Mouse (Mus musculus): ENCODE results near the gene Cmtm4. TPM values are rescaled to one million over a fixed set of nuclear protein-coding genes. Genes with fewer than 3 reads are reported as not detected.

Cmtm4 gene
- polyA plus RNA-seq, 2 experiments, result 0.44 to 1.7 TPM

DNA sequence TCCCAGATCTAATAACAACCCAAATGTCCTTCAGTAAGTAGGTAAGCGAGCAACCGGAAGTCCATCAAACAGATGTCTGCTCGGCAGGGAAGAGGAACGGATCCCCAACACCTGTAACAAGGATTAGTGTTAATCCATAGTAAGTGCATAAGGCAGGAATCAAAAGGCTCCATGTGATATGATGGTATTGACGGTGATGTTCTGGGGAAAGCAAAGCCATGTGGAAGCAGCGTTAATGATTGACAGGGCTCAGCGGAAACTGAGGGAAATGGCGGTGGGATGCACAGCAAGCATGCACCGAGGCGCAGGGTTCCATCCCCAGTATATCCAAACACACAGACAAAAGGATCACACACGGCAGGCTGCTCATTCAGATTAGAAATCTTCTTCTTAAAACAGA, 21.3 kb downstream of the Cmtm4 start:
- no peak overlapping the region for H3K4me3 ChIP-seq (ENCODE audit: insufficient read depth in 1 of 2, low read depth in 2 of 2, low read length in 2 of 2)
- WGBS (ENCODE audit: insufficient replicate concordance), result 70% methylated on average over 11 of the region's 11 CpGs
- H3K9me3 ChIP-seq (ENCODE audit: control insufficient read depth, low read length), result no peaks in the 10 kb centered on the region
- H3K4me1 ChIP-seq (replicated peaks; ENCODE audit: control insufficient read depth in 2 of 2, insufficient read depth in 2 of 2, low read length in 1 of 2), result no peaks in the 10 kb centered on the region; a peak in 1 of 4 replicates
- H3K4me2 ChIP-seq (ENCODE audit: low read depth), result no peak overlapping the region
- DNase-seq (ENCODE audit: low read depth in 3 of 3, low spot score in 3 of 3) (no peak), ATAC-seq (ENCODE audit: insufficient read depth) (no peak; the same call in 1 of the 2 replicates)
- H3K27ac ChIP-seq, result no peak overlapping the region
- TF ChIP-seq CTCF (IDR thresholded peaks at IDR 0.05; ENCODE audit: low read depth) (no peak), EP300 (IDR thresholded peaks at IDR 0.05; ENCODE audit: low read depth) (no peak)
- no peak overlapping the region for H3K9ac ChIP-seq (replicated peaks)
- H3K36me3 ChIP-seq (replicated peaks; ENCODE audit: control insufficient read depth, insufficient read depth, low read depth), result no peaks in the 10 kb centered on the region
- no peaks in the 10 kb centered on the region for H3K27me3 ChIP-seq (ENCODE audit: control insufficient read depth, insufficient read depth, low read length)

DNA sequence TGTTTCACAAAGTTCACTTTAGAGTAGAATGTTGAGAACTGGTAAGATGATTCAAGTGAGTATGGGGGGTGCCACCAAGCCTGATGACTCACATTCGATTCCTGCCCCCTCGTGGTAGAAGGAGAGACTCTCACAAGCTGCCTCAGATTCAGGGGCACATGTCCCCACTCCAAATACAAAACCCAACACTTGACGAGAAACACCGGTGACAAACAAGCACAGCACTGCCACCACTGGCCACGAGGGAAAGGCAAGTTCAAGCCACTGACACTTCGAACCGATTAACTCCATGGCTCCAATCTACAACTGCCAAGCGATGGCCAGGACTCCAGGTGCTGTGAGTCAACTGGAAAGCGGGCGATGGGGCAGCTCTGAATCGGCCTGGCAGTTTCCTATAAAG, 21.8 kb downstream of the Cmtm4 start:
- no peaks in the 10 kb centered on the region; a peak in 1 of 4 replicates for H3K4me1 ChIP-seq (replicated peaks; ENCODE audit: control insufficient read depth in 2 of 2, insufficient read depth in 2 of 2, low read length in 1 of 2)
- H3K4me3 ChIP-seq (ENCODE audit: insufficient read depth in 1 of 2, low read depth in 2 of 2, low read length in 2 of 2), result no peak overlapping the region
- TF ChIP-seq CTCF (IDR thresholded peaks at IDR 0.05; ENCODE audit: low read depth) (peak; percentile 33; the same call in 1 of the 2 replicates), EP300 (IDR thresholded peaks at IDR 0.05; ENCODE audit: low read depth) (no peak)
- H3K27me3 ChIP-seq (ENCODE audit: control insufficient read depth, insufficient read depth, low read length), result no peaks in the 10 kb centered on the region
- H3K36me3 ChIP-seq (replicated peaks; ENCODE audit: control insufficient read depth, insufficient read depth, low read depth), result no peaks in the 10 kb centered on the region
- H3K27ac ChIP-seq, result no peak overlapping the region
- WGBS (ENCODE audit: insufficient replicate concordance), result 70% methylated on average over 11 of the region's 11 CpGs
- H3K9me3 ChIP-seq (ENCODE audit: control insufficient read depth, low read length), result no peaks in the 10 kb centered on the region
- DNase-seq (ENCODE audit: low read depth in 3 of 3, low spot score in 3 of 3) (no peak), ATAC-seq (ENCODE audit: insufficient read depth) (no peak)
- no peak overlapping the region for H3K4me2 ChIP-seq (ENCODE audit: low read depth)
- H3K9ac ChIP-seq (replicated peaks), result no peak overlapping the region

DNA sequence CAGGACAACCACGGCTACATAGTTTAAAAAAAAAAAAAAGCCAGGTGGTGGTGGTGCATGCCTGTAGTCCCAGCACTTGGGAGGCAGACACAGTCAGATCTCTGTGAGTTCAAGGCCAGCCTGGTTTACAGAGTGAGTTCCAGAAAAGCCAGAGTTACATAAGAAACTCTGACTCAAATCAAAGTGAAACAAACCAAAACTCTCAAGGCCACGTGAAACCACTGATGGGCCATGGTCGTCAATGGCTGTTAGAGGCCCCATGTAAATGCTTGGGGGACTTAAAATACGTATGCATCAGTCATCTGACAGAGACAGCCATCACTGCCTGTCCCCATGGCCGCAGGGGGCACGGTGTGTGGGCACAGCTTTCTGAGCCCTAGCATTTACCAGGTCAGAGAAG, 24.5 kb downstream of the Cmtm4 start:
- no peaks in the 10 kb centered on the region; a peak in 1 of 4 replicates for H3K4me1 ChIP-seq (replicated peaks; ENCODE audit: control insufficient read depth in 2 of 2, insufficient read depth in 2 of 2, low read length in 1 of 2)
- TF ChIP-seq EP300 (IDR thresholded peaks at IDR 0.05; ENCODE audit: low read depth) (no peak), CTCF (IDR thresholded peaks at IDR 0.05; ENCODE audit: low read depth) (no peak)
- ATAC-seq (ENCODE audit: insufficient read depth) (no peak), DNase-seq (ENCODE audit: low read depth in 3 of 3, low spot score in 3 of 3) (no peak)
- no peaks in the 10 kb centered on the region for H3K27me3 ChIP-seq (ENCODE audit: control insufficient read depth, insufficient read depth, low read length)
- H3K36me3 ChIP-seq (replicated peaks; ENCODE audit: control insufficient read depth, insufficient read depth, low read depth), result no peaks in the 10 kb centered on the region
- H3K27ac ChIP-seq, result no peak overlapping the region
- no peak overlapping the region for H3K9ac ChIP-seq (replicated peaks)
- 62% methylated on average over 6 of the region's 6 CpGs for WGBS (ENCODE audit: insufficient replicate concordance)
- H3K4me3 ChIP-seq (ENCODE audit: insufficient read depth in 1 of 2, low read depth in 2 of 2, low read length in 2 of 2), result no peak overlapping the region
- no peak overlapping the region for H3K4me2 ChIP-seq (ENCODE audit: low read depth)
- no peaks in the 10 kb centered on the region for H3K9me3 ChIP-seq (ENCODE audit: control insufficient read depth, low read length)

DNA sequence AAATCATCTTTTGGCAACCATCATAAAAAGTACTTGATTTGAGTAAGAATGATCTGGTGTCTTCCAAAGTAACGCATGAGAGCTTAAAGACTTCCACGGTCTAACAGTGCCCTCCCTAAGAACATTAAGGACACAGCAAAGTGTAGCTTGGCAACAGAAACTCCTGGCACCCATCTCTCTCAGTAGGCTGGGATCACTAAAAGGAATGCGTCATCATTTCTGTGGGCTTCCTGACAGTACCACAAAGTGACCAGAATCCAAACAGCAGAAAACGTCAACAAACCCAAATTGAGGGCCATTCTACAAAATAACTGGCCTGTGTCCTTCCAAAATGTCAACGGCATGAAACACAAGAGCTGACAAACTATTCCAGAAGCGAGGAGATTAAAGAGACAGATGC, 25.5 kb downstream of the Cmtm4 start:
- DNase-seq (ENCODE audit: low read depth in 3 of 3, low spot score in 3 of 3), result no peak
- ATAC-seq (ENCODE audit: insufficient read depth), result no peak

DNA sequence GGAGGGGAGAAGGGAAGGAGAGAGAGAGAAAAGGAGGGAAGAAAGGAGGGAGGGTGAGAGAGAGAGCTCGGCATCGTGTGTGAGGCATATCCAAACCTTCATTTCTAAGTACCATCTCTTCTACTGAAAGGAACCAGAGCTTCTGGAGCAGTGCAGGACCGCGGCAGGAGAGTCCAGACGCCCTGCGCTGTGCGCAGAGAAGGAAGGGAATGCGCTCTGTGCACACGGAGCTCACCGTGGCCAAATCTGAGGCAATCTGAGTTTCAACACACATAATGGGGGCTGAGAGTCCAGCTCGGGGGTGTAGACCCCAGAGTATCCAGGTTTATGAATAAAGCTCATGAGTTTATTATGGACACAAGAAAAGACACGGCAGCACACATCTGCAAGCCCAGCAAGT, 26.0 kb downstream of the Cmtm4 start:
- 75% methylated on average over 12 of the region's 12 CpGs for WGBS (ENCODE audit: insufficient replicate concordance)
- ATAC-seq (ENCODE audit: insufficient read depth), result no peak
- no peaks in the 10 kb centered on the region; a peak in 1 of 4 replicates for H3K4me1 ChIP-seq (replicated peaks; ENCODE audit: control insufficient read depth in 2 of 2, insufficient read depth in 2 of 2, low read length in 1 of 2)
- H3K9ac ChIP-seq (replicated peaks), result no peak overlapping the region
- no peak for DNase-seq (ENCODE audit: low read depth in 3 of 3, low spot score in 3 of 3)
- no peaks in the 10 kb centered on the region for H3K36me3 ChIP-seq (replicated peaks; ENCODE audit: control insufficient read depth, insufficient read depth, low read depth)
- no peak overlapping the region for H3K4me2 ChIP-seq (ENCODE audit: low read depth)
- no peaks in the 10 kb centered on the region for H3K9me3 ChIP-seq (ENCODE audit: control insufficient read depth, low read length)
- H3K4me3 ChIP-seq (ENCODE audit: insufficient read depth in 1 of 2, low read depth in 2 of 2, low read length in 2 of 2), result no peak overlapping the region
- no peaks in the 10 kb centered on the region for H3K27me3 ChIP-seq (ENCODE audit: control insufficient read depth, insufficient read depth, low read length)
- TF ChIP-seq CTCF (IDR thresholded peaks at IDR 0.05; ENCODE audit: low read depth), result no peak
- no peak for TF ChIP-seq EP300 (IDR thresholded peaks at IDR 0.05; ENCODE audit: low read depth)
- no peak overlapping the region for H3K27ac ChIP-seq

More for the DNA sequence above, 25.5 kb downstream of the Cmtm4 start:
- no peaks in the 10 kb centered on the region; a peak in 1 of 4 replicates for H3K4me1 ChIP-seq (replicated peaks; ENCODE audit: control insufficient read depth in 2 of 2, insufficient read depth in 2 of 2, low read length in 1 of 2)
- H3K36me3 ChIP-seq (replicated peaks; ENCODE audit: control insufficient read depth, insufficient read depth, low read depth), result no peaks in the 10 kb centered on the region
- no peak overlapping the region for H3K9ac ChIP-seq (replicated peaks)
- WGBS (ENCODE audit: insufficient replicate concordance), result 53% methylated on average over 6 of the region's 6 CpGs
- no peaks in the 10 kb centered on the region for H3K27me3 ChIP-seq (ENCODE audit: control insufficient read depth, insufficient read depth, low read length)
- no peak overlapping the region for H3K4me2 ChIP-seq (ENCODE audit: low read depth)
- H3K27ac ChIP-seq, result no peak overlapping the region
- H3K4me3 ChIP-seq (ENCODE audit: insufficient read depth in 1 of 2, low read depth in 2 of 2, low read length in 2 of 2), result no peak overlapping the region
- H3K9me3 ChIP-seq (ENCODE audit: control insufficient read depth, low read length), result no peaks in the 10 kb centered on the region
- TF ChIP-seq EP300 (IDR thresholded peaks at IDR 0.05; ENCODE audit: low read depth), result no peak

All from liver, embryonic 14.5 days (tissue).